Mouse (Mus musculus): Measurements from ENCODE around the gene Ell.

GRCm38 (mm10) chr8:70625104-70625503, 85.8 kb downstream of the Ell start:
- no peak for TF ChIP-seq POLR2A (IDR thresholded peaks at IDR 0.05; ENCODE audit: insufficient read depth, low read length)
- TF ChIP-seq EP300 (IDR thresholded peaks at IDR 0.05; ENCODE audit: insufficient read depth, low read depth, low read length), result no peak
